Mouse (Mus musculus) frontal cortex, postnatal 14 days (tissue): Measurements from ENCODE around the gene Ppp1r13l.

ENCODE experiments used
- DNase-seq, 2 experiments: peaks; one replicate each; pipeline ENCODE4 v3.0.0; 2022; ENCODE audit warnings: low spot score in 2 of 2

Gene Ppp1r13l

GRCm38 (mm10) chr7:19359299-19359891 is at the start of gene Ppp1r13l, which contains the start of gene Cd3eap:
TSS of gene Ppp1r13l (plus strand) at chr7:19359749.
TSS of gene Cd3eap (minus strand) at chr7:19359483.
- peak; percentile 81 to 84 for DNase-seq

GRCm38 (mm10) chr7:19309884-19310641 is 49.5 kb upstream of the Ppp1r13l start, which contains the start of gene Fosb:
TSS of gene Fosb (minus strand) at chr7:19310051.
- peak; percentile 92 to 93 for DNase-seq

GRCm38 (mm10) chr7:19311991-19312390 is 47.6 kb upstream of the Ppp1r13l start:
- no peak for DNase-seq

DNA sequence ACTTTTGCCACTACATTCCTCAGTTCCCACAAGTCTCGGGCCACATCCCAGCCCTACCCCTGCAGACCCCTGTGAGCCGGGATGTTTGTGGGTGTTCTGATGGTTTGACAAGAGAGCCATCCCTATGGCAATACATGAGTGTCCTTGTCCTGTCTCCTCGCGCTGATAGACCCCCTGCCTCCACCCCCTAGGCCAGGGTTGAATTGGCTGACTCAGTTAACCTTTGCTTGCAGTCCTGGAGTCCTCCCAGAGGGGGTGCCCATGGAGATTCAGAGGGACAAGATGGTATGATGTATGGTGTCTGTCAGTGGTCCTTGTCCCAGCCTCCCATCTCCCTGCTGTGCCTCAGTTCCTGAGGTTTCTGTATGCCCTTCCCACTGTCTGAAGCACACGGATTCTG is 45.5 kb upstream of the Ppp1r13l start:
- DNase-seq, result no peak

GRCm38 (mm10) chr7:19316451-19317161 is 42.9 kb upstream of the Ppp1r13l start:
- DNase-seq, result no peak

DNA sequence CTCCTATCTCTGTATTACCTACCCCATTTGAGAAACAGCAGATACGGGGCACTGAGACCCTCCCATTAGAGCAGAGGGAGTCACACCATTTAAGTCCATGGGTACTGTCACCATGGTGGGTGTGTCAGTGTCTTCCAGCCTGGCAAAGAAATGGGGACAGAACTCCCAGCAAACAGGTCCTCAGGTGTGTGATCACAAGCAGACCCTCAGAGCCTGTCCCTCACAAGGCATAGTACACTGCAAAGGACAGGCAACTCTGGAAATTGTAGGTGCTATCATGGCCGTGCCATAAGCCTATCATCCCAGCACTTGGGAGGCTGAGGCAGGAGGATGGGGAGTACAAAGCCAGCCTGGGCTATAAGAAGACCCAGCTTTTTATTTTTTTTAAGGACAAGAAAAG is 41.3 kb upstream of the Ppp1r13l start:
- no peak for DNase-seq

DNA sequence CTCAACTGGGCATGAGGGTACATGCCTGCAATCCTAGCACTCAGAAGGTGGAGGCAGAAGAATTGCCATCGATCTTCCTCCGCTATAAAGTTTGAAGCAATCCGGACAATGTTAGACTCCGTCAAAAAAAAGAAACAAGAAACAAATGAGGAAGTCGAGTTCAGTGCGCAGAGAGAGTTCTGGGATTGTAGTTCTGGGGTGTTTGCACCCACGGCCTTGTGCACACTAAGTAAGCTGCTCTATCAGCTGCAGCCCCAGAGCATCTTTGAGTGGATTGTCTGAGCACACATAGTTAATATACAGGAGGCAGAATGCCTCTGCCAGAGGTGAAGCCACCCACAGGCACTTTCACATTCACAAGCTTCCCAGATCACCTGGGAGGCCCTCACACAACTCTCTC is 40.9 kb upstream of the Ppp1r13l start:
- DNase-seq, result no peak

- no peak for DNase-seq
Observed at GRCm38 (mm10) chr7:19319458-19319857, 40.1 kb upstream of the Ppp1r13l start.

DNA sequence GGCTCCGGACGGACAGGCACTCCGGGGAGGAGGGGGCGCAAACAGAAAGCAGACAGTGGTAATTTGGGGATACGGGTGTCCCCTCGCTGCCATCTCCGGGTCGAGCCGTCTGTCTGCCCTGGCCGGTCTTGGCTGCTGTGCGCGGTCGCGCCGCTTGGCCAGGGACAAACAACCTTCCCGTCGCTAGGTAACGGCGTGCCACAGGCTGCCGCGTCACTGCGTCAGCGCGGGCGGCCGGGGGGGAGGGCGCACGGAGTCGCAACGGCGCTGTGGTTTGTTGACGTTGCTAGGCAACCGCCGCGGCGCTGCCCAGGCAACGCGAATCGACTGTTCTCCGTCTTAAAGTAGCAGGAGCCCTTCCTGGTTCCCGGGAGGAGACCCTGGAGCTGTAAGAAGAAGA is 39.6 kb upstream of the Ppp1r13l start:
- DNase-seq, result peak; percentile 91

DNA sequence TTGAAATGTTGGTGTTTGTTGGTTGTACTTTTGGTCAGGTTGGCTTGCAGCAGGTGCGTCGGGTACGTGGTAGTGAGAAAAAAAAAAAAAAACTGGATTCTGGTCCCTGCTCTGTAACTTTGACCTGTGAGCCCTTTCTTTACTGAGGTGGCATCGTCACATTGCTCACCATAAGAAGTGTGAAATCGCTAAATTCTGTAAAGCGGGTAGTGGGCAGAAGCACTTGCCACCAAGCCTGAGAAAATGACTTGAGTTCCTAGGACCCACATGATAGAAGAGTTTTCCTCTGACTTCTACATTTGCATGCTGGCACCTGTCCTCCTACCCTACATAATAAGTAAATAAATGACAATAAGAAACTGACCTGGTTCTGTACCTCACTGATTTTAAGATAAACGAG is 38.9 kb upstream of the Ppp1r13l start:
- no peak for DNase-seq

- DNase-seq, result no peak
Observed at GRCm38 (mm10) chr7:19321464-19321863, 38.1 kb upstream of the Ppp1r13l start.

DNA sequence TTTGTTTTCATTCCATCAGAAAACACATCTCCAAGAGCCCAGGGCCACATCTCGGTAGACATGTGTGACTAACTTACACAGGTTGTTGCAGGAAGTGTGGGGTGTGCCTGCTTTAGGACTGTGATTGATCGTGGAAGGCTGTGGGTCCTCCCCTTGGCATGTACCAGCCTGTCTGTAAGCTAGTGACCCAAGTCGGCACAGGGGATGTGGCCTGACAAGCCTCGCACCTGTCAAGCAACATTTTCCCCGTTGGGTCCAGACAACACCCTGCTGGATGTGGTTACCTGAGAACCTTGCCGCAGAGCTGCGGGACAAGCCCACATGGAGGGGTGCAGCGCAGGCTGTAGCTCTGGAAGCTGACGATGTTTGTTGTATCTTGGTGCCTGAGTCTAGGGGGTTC is 37.1 kb upstream of the Ppp1r13l start:
- no peak for DNase-seq

DNA sequence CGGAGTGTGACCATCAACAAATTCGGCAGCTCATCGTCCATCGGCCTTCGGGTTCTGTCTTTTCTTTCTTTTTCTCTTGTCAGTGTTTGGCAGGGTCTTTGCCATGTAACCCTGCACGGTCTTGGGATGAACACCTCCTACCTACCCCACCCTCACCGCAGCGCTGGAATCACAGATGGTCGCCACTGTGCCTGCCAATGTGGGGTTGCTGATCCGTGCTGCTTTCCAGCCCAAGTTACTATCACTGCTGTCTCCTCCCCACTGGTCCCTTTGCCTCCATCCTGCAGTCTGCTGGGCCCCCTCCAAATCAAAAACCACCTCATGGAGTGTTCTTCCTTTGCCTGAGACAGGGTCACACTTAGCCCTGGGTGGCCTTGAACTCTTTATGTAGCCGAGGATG is 35.3 kb upstream of the Ppp1r13l start:
- DNase-seq, result no peak

DNA sequence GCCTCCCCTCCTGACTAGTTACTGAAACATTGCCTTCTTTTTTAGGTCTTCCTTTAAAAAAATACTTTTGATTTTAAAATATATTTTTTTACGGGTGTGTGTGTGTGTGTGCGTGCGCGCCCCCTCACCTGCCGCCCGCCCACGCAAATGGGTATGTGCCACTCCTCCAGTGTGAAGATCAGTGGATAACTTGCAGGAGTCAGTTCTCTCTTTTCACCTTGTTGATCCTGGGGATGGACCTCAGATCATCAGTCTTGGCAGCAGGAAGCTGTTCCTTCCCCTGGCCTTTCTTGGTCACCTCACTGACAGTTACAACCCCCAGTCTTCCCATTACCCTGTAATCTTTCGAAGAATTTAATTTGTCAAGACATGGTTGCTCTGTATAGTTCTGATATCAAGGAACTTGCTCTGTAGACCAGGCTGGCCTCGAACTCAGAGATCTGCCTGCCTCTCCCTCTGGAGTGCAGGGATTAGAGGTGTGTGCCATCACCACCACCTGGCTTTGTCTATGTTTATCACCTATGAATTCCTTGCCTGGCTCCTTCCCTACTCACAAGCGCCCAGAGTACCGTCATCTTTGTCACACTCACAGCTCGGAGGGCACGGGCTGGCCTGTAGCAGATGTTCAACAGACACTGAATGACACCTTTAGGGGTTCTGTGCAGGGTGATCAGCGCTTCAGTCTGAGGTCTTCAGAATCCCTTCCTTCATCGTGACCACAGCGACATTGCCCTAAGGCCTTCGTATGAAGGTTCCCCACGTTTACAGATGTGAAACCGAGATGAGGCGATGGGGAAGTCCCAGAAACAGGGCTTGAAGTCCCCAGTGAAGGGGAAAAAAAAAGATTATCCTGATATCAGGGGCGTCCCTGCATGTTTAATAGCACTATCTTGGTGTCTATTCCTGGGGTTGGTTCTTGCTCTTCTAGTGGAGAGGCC is 34.0 kb upstream of the Ppp1r13l start:
- DNase-seq, result no peak

- peak; percentile 56 to 59 for DNase-seq
Observed at GRCm38 (mm10) chr7:19326359-19326758, 33.2 kb upstream of the Ppp1r13l start.

DNA sequence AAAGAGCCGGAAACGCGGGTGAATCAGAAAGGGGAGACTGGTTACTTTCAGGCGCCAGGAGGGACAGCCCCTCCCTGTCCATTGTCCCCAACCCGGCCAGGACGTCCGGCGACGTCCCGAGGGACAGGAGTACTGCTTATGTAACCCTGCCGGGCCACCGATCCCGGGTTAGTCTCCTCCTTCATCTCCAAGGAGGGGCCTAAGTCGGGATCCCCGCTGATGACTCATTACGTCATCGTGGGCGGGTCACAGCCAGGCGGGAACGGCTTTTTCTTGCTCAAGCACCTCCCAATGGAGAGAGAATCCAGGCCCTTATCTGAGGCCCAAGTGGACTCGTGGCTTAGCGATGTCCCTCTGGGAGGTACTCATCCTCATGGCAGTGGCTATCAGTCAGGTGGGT is 32.4 kb upstream of the Ppp1r13l start:
- DNase-seq, result peak; percentile 81 to 82

- DNase-seq, result no peak
Observed at GRCm38 (mm10) chr7:19327782-19328181, 31.8 kb upstream of the Ppp1r13l start.

DNA sequence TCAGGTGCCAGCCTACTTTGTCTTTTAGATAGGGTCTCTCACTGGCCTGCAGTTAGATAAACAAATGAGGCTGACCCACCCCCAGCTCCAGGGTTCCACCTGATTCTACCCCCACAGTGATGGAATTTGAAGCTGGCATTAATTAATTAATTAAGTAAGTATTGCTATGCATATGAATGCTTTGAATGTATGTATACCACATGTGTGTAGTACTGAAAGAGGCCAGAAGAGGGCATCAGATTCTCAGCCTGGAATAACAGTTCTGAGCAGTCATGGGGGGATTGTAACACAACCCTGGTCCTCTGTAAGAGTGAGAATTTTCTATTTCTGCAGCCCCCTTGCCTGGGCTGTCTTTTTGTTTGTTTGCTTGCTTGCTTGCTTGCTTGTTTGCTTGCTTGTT is 31.1 kb upstream of the Ppp1r13l start:
- DNase-seq, result no peak

DNA sequence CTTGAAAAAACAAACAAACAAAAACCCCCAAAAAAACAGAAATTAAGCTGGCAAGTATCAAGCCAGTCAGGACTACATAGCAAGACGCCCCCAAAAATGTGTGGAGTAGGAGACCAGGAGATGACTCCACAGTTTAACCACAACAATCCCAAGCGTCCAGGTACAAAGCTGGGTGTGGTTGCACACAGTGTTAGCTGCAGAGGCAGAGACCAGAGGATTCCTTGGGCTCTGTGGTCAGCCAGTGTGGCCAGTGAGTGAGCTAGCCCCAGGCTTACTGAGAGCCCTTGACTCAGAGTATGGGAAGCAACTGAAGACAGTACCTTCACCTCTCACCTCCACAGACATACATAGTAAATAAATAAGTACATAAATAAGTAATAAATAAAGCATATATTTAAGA is 27.6 kb upstream of the Ppp1r13l start:
- no peak for DNase-seq

- peak; percentile 71 to 76 for DNase-seq
Observed at GRCm38 (mm10) chr7:19332709-19333352, 26.7 kb upstream of the Ppp1r13l start.

DNA sequence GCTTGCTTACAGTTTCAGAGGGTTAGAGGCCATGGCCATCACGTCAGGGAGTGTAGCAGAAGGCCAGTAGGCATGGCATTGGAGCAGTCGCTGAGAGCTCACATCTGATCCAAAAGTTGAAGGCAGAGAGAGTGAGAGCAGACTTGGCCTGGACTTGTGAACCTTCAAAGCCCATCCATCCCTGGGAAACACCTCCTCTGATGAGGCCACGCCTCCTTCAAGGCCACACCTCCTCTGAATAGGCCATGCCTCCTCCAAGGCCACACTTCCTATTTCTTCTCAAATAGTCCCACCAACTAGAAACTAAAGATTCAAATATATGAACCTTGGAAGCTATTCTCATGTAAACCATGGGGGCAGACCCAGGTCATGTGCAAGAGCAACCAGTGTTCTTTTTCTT is 24.0 kb upstream of the Ppp1r13l start:
- DNase-seq, result no peak
